Mouse (Mus musculus) cerebellum, postnatal 4 days (tissue): ENCODE results near the gene Ephb2.

ENCODE experiments used
- DNase-seq, 2 experiments: peaks; one replicate each; pipeline ENCODE4 v3.0.0; 2022; ENCODE audit warnings: low spot score in 2 of 2, mixed read lengths in 1 of 2

Ephb2 gene

GRCm38 (mm10) chr4:136732536-136733121, 103.2 kb downstream of the Ephb2 start:
- no peak for DNase-seq

DNA sequence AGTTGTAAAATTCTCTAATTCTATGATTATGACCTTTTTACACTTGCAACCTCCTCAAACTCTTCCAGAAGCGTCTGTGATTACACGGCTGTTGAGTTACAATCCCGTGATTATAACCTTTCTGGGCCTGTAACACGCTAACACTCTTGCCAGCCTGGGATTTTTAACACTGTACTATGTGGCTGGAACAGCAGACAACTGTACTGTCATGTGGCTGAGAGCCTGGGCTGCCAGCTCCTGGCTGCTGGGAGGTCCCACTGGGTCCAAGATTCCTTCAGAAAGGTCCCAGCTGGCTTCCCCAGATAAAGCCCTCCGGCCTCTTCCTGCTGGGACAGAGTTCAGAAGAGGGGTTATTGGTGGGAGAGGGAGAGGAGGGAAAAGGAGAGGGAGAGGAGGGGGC, 104.0 kb downstream of the Ephb2 start:
- no peak for DNase-seq

GRCm38 (mm10) chr4:136731008-136731609, 104.7 kb downstream of the Ephb2 start:
- no peak for DNase-seq

DNA sequence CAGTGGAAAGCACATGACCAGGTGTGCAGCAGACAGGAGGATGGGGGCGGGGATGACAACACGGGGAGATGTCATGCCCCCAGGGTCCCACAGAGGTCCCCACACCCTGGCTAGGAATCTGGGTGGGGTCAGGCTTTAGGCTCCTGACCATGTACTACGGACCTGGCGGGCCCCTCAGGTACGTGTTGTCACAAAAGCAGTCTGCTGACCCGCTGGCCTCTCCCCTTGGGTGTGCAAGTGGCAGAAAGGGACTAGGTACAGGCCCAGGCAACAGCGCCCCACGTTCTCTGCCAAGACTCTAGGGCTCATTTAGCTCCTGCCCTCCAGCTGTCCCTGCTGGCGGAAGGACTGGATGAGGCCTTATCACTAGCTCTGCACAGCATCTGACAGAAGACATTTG, 105.3 kb downstream of the Ephb2 start:
- no peak for DNase-seq

DNA sequence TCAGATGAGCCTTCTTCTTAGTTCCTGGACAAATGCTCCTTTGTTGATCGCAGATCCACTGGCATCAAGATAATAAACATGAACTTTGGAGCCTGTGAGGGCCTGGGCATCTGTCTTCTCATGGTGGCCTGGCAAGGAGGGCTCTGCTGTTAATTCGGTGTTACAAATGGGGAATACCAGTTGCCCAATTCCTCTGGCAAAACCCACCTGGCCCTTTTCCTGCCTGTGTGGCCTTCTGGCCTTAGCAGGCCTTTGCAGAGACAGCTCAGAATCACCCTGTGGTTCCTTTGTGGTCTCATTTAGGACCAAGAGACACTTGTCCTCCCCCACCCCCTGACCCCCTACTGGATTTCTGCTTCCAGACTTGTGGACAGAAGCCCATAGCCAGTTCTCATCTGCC, 106.2 kb downstream of the Ephb2 start:
- no peak for DNase-seq

GRCm38 (mm10) chr4:136726941-136727340, 108.8 kb downstream of the Ephb2 start:
- no peak for DNase-seq

GRCm38 (mm10) chr4:136724731-136725130, 111.1 kb downstream of the Ephb2 start:
- no peak for DNase-seq

DNA sequence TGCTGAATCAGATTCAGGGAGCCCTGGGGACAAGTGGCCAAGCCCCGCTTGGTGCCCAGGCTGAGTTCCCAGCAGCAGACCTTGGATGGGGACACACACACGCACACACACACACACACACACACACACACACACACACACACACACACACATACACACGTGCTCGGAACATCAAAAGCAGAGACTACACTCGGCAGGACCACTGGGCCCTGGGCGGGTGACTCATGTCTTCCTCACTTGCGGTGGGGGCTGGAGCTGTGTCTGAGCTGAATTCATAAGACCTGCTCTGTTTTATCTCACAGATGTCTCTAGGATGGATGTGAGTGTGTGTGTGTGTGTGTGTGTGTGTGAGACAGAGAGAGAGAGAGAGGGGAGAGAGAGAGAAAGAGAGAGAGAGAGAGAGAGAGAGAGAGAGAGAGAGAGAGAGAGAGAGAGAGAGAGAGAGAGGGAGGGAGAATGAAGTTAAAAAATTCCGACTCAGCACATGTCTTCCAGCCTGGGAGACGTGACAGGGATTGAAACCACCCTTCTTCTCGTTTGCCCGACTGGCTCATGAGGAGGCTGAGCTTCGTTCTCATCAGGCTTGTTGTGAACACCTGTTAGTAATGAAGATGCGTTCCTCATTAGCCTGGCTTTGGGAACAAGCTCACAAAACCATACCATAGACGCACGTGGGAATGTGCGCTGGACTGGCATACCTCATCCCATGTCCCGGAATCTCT, 113.3 kb downstream of the Ephb2 start:
- no peak for DNase-seq

DNA sequence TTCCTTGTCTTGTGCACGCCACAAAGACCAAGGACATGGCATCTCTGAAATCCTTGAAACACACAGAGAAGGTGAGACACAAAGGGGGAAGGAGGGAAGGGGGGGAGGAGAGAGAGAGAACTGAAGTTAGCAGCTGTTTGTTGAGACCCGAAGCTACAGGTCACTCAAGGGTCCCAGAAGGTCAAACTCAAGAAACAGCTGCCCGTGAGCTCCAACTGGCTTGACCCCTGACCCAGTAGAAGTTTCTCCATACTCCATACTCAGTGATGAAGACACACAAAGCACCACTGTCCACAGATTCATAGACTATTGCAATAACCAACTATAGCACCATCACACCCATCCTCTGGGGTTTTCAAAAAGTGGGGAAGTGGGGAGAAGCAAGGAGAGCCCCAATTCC, 113.9 kb downstream of the Ephb2 start:
- no peak for DNase-seq

DNA sequence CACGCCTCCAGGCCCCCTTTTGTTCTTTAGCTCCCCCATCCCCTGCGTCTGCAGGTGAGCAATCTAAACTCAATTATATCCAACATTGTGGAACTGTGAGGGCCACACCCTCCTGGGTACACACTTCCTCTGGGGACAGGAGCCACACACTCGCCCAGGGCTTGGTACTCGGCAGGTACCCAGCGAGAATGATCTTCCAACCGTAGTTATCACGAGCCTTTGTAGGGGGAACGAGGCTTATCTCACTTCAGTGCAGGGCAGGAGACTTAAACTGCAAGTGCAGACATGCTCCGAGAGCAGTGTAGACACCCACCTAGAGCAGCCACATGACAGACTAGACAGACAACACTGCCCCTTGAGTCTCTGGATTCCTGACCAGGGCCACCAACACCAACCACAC, 115.8 kb downstream of the Ephb2 start:
- DNase-seq: no peak

GRCm38 (mm10) chr4:136718193-136718986, 117.4 kb downstream of the Ephb2 start:
- DNase-seq: no peak

DNA sequence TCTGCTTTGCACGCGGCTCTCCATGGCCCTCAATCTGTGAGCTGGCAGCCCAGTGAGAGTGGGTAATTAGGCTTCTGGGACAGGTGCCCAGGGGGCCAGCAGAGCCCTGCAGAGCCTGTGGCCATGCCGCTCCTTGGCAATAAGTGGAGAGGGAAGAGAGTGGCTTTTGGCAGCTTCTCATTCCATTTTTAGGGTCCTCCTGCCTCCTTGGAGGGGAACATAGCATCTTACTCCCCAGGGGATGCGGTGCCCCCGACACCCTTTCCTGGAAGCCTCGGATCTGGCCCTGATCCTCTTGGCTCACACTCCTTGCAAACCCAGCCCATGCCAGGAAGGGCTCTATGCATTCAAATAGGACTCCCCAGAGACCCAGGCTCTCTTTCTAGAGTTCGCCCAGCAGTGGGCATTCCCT, 119.2 kb downstream of the Ephb2 start:
- peak in 1 of 2 experiments; percentile 49 for DNase-seq

- DNase-seq: no peak
These were observed 121.3 kb downstream of the Ephb2 start for GRCm38 (mm10) chr4:136714530-136714929.

DNA sequence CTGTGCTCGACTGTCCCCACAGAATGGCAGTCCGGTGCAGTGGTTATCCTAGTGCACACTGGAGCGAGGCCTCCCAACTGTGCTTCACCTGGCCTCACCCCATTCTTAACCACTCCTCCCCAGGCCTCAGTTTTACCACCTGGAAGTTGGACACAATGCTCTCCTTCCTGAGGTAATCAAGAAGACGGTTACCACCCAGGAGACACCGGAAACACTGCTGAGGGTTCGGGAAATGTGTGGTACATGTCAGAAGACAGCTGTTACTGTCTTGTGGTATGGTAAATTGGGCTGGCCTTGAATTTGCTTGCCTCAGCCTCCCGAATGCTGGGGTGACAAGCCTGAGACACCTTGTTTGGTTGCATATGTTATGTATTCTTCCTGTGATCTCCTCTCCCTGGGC, 121.9 kb downstream of the Ephb2 start:
- DNase-seq: no peak

DNA sequence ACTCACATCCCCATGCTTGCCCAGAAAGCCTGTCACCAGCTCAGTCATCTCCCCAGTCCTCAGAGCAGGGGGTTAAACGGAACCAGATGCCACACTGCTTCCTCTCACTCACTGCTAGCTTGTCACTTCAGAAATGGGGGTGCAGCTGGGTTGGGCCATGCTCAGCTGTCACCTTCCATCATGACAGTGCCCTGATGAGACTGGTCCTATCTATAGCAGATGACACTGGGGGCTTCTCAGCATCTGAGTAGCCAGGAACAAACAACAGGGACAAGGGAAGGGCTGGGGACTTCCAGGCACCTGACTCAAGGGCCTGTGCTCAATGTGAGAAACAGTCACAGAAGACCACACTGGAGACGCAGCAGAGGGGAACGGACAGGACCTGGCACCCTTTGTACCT, 122.4 kb downstream of the Ephb2 start:
- DNase-seq: no peak

DNA sequence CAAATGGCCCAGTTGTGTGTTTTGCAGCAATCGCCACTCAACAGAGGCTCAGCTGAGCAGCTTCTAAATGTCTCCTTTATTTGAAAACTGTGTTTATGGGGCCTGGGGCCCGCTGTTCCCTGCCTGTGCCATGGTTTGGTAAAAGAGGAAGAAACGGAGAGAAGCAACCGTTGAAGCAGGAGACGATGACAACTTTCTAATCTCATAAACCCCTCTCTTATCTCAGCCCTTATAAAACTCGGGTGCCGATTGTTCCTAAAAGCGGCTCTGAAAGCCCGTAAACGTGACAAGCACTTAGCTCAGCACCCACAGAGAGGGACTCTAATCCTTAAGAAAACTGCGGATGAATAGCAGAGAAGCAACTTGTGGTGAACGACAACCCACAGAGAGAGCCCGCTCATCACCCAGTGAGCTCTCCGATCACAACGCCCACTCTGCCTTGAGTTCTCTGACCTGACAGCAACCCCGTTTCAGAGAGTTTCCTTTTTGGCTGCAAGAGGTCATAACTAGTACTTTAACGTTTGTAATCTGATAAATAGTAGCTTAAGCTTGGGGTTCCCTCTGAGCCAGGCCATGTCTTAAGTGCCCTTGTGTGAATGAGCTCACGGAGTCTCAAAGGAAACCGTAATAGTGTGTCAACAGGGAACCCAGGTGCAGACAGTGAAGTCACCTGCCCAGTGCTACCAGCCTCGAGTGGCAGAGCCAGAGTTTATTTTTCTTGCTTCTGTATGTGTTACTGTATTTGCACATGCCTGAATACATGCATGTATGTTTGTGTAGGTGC, 123.6 kb downstream of the Ephb2 start:
- DNase-seq: no peak

DNA sequence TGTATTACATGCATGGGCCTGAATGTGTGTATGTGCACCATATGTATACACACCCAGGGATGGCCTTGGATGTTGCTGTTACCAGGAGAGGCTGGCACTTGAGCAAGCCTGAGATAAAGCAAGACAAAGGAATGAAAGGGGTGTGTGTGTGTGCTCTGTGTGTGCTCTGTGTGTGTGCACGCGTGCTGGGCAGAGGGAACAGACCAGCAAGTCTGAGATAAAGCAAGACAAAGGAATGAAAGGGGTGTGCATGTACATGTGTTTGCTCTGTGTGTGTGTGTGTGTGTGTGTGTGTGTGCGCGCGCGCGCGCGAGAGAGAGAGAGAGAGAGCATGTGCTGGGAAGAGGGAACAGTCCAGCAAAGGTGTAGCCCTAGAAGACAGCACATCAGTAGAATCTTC, 125.4 kb downstream of the Ephb2 start:
- no peak for DNase-seq

DNA sequence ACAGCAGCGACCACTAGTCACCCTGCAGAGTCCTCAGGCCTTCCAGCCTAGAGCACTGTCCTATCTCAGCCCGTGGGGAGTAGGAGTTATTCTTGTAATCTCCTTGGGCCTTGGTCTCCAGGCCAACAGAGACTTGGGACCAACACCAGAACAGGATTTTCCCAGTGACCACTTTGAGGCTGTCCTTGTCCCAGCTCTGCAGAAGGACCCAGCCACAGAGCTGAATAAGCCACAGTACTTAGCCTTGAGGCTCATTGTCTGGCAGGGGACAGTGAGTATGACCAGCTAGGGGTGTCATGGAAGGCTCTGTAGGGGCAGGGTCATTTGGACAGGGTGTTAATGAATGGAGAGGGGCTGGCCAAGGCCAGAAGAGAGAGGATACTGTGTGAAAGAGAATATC, 126.8 kb downstream of the Ephb2 start:
- DNase-seq: no peak

DNA sequence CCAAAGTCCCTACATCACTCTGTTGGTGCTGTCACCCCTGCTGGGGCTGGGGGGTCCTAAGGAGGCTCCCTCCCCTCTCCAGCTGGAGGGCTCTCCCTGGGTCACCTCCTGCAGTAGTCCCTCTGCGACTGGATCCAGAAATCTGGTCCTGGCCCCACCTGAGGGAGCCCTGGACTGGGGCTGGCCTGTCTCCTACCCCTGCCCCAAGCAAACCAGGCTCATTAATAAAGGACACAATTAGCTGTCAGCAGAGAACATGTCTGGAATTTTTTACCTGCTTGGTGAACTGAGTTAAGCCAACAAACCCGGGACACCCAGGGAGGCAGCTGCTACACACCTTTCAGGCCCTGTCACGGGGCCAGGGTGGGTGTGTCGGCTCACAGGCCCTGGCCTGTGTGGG, 129.1 kb downstream of the Ephb2 start:
- DNase-seq: no peak

- no peak for DNase-seq
These were observed 130.7 kb downstream of the Ephb2 start for GRCm38 (mm10) chr4:136705091-136705490.

- no peak for DNase-seq
These were observed 131.2 kb downstream of the Ephb2 start for GRCm38 (mm10) chr4:136704551-136704950.

DNA sequence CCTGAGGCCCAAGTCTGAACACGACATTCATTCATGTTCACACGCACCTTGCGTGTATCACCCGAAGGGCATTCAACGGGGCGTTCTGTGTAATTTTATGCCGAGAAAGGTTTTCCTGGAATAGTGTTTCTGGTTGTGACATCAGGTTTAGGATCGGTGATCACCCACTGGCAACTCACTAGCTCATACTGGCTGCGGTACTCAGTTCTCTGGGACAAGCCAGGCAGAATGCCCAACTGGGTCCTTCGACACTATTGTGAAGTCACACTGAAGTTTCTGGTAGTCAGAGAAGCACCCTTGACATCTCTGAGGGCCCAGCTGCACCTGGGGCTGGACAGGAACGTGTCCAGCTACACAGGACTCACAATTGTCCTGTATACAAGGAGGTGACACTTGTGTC, 132.4 kb downstream of the Ephb2 start:
- DNase-seq: no peak
